Mouse (Mus musculus) T-helper 17 cell (primary cell): ENCODE data around the gene Rgs8.

ENCODE experiments used
- in situ Hi-C, 2 experiments: fragments of 300-600 bp; cut with MboI, MseI; formaldehyde crosslinking; loops; 1 replicate in 1 of 2; 2 replicates in 1 of 2; pipeline ENCODE4 v1.15.1; 2025; ENCODE audit warnings: high pct_unique_total_duplicates in 2 of 2

The Rgs8 gene

GRCm38 (mm10) chr1:153740775-153741400, 88.1 kb downstream of the Rgs8 start:
- in situ Hi-C loops, result no loop called here

GRCm38 (mm10) chr1:153741551-153742316, 88.9 kb downstream of the Rgs8 start:
- in situ Hi-C loops, result no loop called here

- in situ Hi-C loops, result no loop called here
Observed at GRCm38 (mm10) chr1:153742374-153743155, 89.7 kb downstream of the Rgs8 start.

- in situ Hi-C loops, result loop anchor here (5.0 kb wide), 1 partner anchor 189 kb away; no protein-coding TSS in a partner anchor
Observed at GRCm38 (mm10) chr1:153746119-153746670, 93.4 kb downstream of the Rgs8 start.

GRCm38 (mm10) chr1:153746728-153747127, 93.9 kb downstream of the Rgs8 start:
- in situ Hi-C loops, result loop anchor here (5.0 kb wide), 1 partner anchor 189 kb away; no protein-coding TSS in a partner anchor

GRCm38 (mm10) chr1:153747861-153748530, 95.2 kb downstream of the Rgs8 start:
- in situ Hi-C loops, result loop anchor here (5.0 kb wide), 1 partner anchor 191 kb away; no protein-coding TSS in a partner anchor

GRCm38 (mm10) chr1:153748549-153748948, 95.7 kb downstream of the Rgs8 start:
- in situ Hi-C loops, result loop anchor here (5.0 kb wide), 1 partner anchor 191 kb away; no protein-coding TSS in a partner anchor

- in situ Hi-C loops, result loop anchor here (5.0 kb wide), 1 partner anchor 192 kb away; no protein-coding TSS in a partner anchor
Observed at GRCm38 (mm10) chr1:153749211-153749801, 96.5 kb downstream of the Rgs8 start, which contains the start of gene Rnasel. Gene Rnasel, plus strand, starts transcription at chr1:153749426.
